Mouse (Mus musculus) forebrain, embryonic 16.5 days (tissue): ENCODE measurements around the gene Tmem63a. TPM values are rescaled to one million over a fixed set of nuclear protein-coding genes. Genes with fewer than 3 reads are reported as not detected.
"Not testable (repeated sequence)": the region's sequence is repeated elsewhere in the genome, so short reads cannot be mapped to it uniquely, and the experiment has no call there.

ENCODE experiments used
- ATAC-seq: fragments of 200-750 bp; cut with Nextera tagmentation; 2 replicates; pipeline ENCODE4 v1.8.0; 2017; ENCODE audit warnings: mild to moderate bottlenecking, moderate library complexity
- H3K27ac ChIP-seq: fragments of 300-500 bp; sonication (generic); 2 replicates; pipeline ENCODE4 v1.5.1; 2014; ENCODE audit warnings: low read length, control low read depth
- H3K27me3 ChIP-seq: fragments of 300-500 bp; sonication (generic); replicated peaks from 2 replicates; pipeline ENCODE4 v1.6.1; 2014; ENCODE audit warnings: low read length; ENCODE audit not compliant: control insufficient read depth, insufficient read depth
- H3K36me3 ChIP-seq: fragments of 300-500 bp; sonication (generic); 2 replicates; pipeline ENCODE4 v1.6.1; 2014; ENCODE audit not compliant: control insufficient read depth, insufficient read depth
- H3K4me1 ChIP-seq: fragments of 300-500 bp; sonication (generic); replicated peaks from 2 replicates; pipeline ENCODE4 v1.6.1; 2014; ENCODE audit warnings: low read length; ENCODE audit not compliant: control insufficient read depth, insufficient read depth
- H3K4me2 ChIP-seq: fragments of 300-500 bp; sonication (generic); 2 replicates; pipeline ENCODE4 v1.6.1; 2014; ENCODE audit warnings: mild to moderate bottlenecking, low read length, control low read depth
- H3K4me3 ChIP-seq: fragments of 300-500 bp; sonication (generic); replicated peaks from 2 replicates; pipeline ENCODE4 v1.5.1; 2014; ENCODE audit warnings: mild to moderate bottlenecking, low read length, control low read depth
- H3K9ac ChIP-seq: fragments of 300-500 bp; sonication (generic); replicated peaks from 2 replicates; pipeline ENCODE4 v1.6.1; 2014; ENCODE audit warnings: low read depth, low read length, control low read depth
- H3K9me3 ChIP-seq: fragments of 300-500 bp; sonication (generic); 2 replicates; pipeline ENCODE4 v1.6.1; 2016; ENCODE audit warnings: low read length; ENCODE audit not compliant: control insufficient read depth
- WGBS: fragments of 180-500 bp; shearing (Covaris S2); extraction: QIAGEN DNeasy Blood & Tissue Kit; methylation state at CpG from one replicate; pipeline ENCODE4 v1.1.7; 2014; 5-methylcytosine and 5-hydroxymethylcytosine counted together
- polyA plus RNA-seq: library from polyadenylated mRNA; unstranded; fragments of >200 nt; fragmentation: Nextera tagmentation; extraction: Ambion mirVana; gene quantifications from 2 replicates; pipeline ENCODE4 v1.2.1, GENCODE M21; 2015

Gene Tmem63a
- polyA plus RNA-seq, 1 experiment from 2014 or later: 1.3 TPM

DNA sequence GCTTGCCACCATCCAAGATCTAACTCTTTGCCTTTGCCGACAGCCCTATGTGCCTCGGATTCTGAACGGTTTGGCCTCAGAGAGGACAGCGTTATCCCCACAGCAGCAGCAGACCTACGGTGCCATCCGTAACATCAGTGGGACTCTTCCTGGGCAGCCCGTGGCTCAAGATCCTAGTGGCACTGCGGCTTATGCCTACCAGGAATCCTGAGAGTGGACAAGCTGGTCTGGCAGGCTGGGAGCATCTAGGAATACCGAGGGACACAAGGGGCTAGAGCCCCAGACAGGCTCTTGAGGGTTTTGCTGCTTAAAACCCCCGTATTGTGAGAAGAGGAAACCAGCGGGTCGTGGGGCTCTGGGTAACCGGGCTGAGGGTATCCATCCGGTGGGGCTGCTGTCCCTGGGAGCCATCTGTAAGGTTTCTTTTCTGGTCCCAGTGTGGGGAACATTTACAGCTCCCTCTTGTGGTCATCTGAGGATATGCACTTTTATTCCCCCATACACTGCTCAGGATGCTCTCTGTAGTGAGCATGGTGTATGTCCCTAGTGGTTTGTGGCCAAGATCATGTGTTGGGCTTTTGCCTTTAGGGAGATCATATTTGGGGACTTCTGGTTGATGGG, 32.1 kb downstream of the Tmem63a start:
- H3K4me1 ChIP-seq: no peaks in the 10 kb centered on the region
- WGBS: 56% methylated on average over 14 of the region's 14 CpGs
- H3K27me3 ChIP-seq: no peaks in the 10 kb centered on the region
- ATAC-seq: peak; percentile 71; the same call in 1 of the 2 replicates
- H3K36me3 ChIP-seq: no peaks in the 10 kb centered on the region
- H3K9me3 ChIP-seq: no peaks in the 10 kb centered on the region
- no peak overlapping the region for H3K9ac ChIP-seq
- no peak overlapping the region for H3K4me2 ChIP-seq
- H3K4me3 ChIP-seq: no peak overlapping the region
- no peak overlapping the region for H3K27ac ChIP-seq

DNA sequence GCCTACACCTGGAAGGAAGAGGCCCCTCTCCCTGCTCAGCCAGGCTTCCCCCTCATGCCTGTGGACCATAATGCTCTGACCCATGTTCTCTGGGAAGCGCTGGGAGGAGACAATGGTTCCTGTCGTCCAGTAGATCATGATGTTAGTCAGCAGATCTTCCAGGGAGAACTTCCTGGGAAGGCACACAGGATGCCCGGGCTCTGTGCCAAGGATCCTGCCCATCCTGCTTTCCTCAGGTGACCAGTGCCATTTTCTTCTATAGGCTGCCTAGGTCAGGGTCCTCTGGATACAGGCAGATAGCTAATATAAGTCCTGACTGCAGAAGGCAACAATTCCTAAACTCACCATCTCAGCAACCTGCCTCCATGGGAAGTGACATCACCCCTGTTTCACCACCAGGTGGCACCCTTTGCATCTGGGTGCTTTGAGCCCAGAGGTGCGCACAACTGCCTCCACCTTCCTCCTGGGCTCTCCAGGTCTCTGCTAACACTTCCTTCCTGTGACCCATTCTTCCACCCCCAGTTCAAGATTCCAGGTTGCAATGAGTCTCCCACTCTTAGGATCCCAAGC, 34.1 kb downstream of the Tmem63a start:
- ATAC-seq: no peak
- Histone ChIP-seq H3K27me3 (no peaks in the 10 kb centered on the region), H3K4me1 (no peaks in the 10 kb centered on the region), H3K36me3 (no peaks in the 10 kb centered on the region), H3K4me3 (no peak overlapping the region), H3K4me2 (no peak overlapping the region), H3K27ac (no peak overlapping the region), H3K9me3 (no peaks in the 10 kb centered on the region), H3K9ac (no peak overlapping the region)
- 70% methylated on average over 4 of the region's 4 CpGs for WGBS

GRCm38 (mm10) chr1:180979484-180980251, 37.5 kb downstream of the Tmem63a start:
- H3K9me3 ChIP-seq: no peaks in the 10 kb centered on the region
- no peak overlapping the region for H3K27ac ChIP-seq
- no peak overlapping the region for H3K4me3 ChIP-seq
- no peak overlapping the region for H3K9ac ChIP-seq
- H3K27me3 ChIP-seq: no peaks in the 10 kb centered on the region
- no peaks in the 10 kb centered on the region for H3K36me3 ChIP-seq
- no peaks in the 10 kb centered on the region for H3K4me1 ChIP-seq
- no peak overlapping the region for H3K4me2 ChIP-seq
- 79% methylated on average over 23 of the region's 24 CpGs for WGBS
- no peak for ATAC-seq

- Histone ChIP-seq H3K36me3 (no peaks in the 10 kb centered on the region), H3K9me3 (no peaks in the 10 kb centered on the region), H3K27ac (no peak overlapping the region), H3K27me3 (no peaks in the 10 kb centered on the region), H3K9ac (no peak overlapping the region), H3K4me2 (no peak overlapping the region), H3K4me1 (no peaks in the 10 kb centered on the region), H3K4me3 (no peak overlapping the region)
- no peak for ATAC-seq
- 74% methylated on average over 2 of the region's 2 CpGs for WGBS
Measured at GRCm38 (mm10) chr1:180980464-180980863, 38.3 kb downstream of the Tmem63a start.

DNA sequence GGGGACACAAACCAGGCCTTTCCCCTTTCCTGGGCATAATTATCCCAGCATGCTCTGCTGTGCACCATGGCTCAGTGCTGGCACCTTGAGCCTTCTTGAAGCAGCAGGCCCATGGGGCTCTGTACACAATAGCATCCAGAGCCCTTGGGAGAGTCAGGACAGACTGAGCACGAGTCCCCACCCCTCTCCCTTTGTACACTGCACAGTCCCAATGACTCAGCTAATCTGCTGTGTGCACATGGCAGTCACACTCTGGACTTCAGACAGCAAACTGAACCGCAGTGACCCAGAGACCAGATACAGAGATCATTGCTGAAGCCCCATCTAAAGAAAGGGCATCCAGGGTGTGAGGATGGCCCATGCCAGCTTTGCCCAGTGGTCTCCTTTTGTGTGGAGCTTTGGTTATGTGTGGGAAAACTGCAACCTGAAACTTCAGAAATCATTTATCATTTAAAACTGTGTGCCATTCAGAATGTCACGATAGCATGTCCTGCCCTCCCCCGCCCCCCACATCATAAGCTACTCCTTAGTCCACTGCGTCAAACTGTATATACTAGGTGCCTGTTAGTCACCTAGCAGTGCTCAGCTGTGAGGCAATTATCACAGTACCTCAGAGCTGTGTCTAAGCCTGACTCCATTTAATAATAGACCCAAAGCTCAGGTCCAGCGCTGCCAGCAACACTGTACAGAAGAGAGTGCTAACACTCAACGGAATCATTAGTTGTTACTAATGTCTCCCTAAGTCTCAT, 39.3 kb downstream of the Tmem63a start:
- H3K4me1 ChIP-seq, H3K4me2 ChIP-seq, H3K9me3 ChIP-seq, ATAC-seq, H3K36me3 ChIP-seq, H3K9ac ChIP-seq, H3K27me3 ChIP-seq, H3K27ac ChIP-seq, H3K4me3 ChIP-seq: not testable (repeated sequence)
- WGBS: 81% methylated on average over 7 of the region's 7 CpGs

- H3K27me3 ChIP-seq: no peaks in the 10 kb centered on the region; the same call in 1 of the 2 replicates
- ATAC-seq: no peak
- WGBS: 93% methylated on average over 8 of the region's 8 CpGs
- H3K4me3 ChIP-seq: no peak overlapping the region
- H3K4me2 ChIP-seq: no peak overlapping the region
- no peak overlapping the region for H3K9ac ChIP-seq
- H3K27ac ChIP-seq: no peak overlapping the region
- no peaks in the 10 kb centered on the region for H3K9me3 ChIP-seq
- H3K36me3 ChIP-seq: no peaks in the 10 kb centered on the region
- H3K4me1 ChIP-seq: no peaks in the 10 kb centered on the region
Measured at GRCm38 (mm10) chr1:180986701-180987100, 44.6 kb downstream of the Tmem63a start.

- Histone ChIP-seq H3K27ac (no peak overlapping the region), H3K9ac (no peak overlapping the region), H3K27me3 (no peaks in the 10 kb centered on the region; the same call in 1 of the 2 replicates), H3K9me3 (no peaks in the 10 kb centered on the region), H3K4me1 (no peaks in the 10 kb centered on the region), H3K4me2 (no peak overlapping the region), H3K4me3 (no peak overlapping the region), H3K36me3 (no peaks in the 10 kb centered on the region)
- 2% methylated on average over 9 of the region's 9 CpGs for WGBS
- ATAC-seq: no peak
Measured at GRCm38 (mm10) chr1:180987759-180988158, 45.6 kb downstream of the Tmem63a start.

DNA sequence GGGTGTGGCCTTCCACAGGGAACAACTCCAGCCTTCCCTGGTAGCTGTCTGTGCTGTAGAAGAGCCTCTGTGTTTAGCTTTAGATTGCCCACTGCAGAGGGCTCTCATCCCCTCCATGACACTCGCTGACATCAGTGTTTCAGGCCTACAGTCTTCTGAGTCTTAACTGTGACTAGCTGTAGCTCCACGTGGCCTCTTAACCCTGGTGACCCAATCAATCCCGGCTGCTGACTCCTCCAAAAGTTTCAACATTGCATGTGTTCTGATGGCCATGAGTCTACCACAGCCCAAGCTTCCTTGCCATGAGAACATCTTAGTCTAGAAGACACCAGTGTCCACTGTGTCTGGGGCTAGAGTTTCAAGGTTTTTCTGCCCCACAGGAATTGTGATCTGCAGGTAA, 48.5 kb downstream of the Tmem63a start:
- H3K27ac ChIP-seq: no peak overlapping the region
- H3K36me3 ChIP-seq: no peaks in the 10 kb centered on the region
- H3K4me1 ChIP-seq: no peaks in the 10 kb centered on the region
- WGBS: 66% methylated on average over 3 of the region's 3 CpGs
- no peak overlapping the region for H3K4me3 ChIP-seq
- no peak overlapping the region for H3K9ac ChIP-seq
- no peak for ATAC-seq
- no peaks in the 10 kb centered on the region; the same call in 1 of the 2 replicates for H3K27me3 ChIP-seq
- no peak overlapping the region for H3K4me2 ChIP-seq
- no peaks in the 10 kb centered on the region for H3K9me3 ChIP-seq

- Histone ChIP-seq H3K27ac (no peak overlapping the region), H3K4me3 (no peak overlapping the region), H3K27me3 (no peaks in the 10 kb centered on the region; the same call in 1 of the 2 replicates), H3K36me3 (no peaks in the 10 kb centered on the region), H3K4me2 (no peak overlapping the region), H3K4me1 (no peaks in the 10 kb centered on the region), H3K9me3 (no peaks in the 10 kb centered on the region), H3K9ac (no peak overlapping the region)
- 48% methylated on average over 3 of the region's 3 CpGs for WGBS
- ATAC-seq: no peak
Measured at GRCm38 (mm10) chr1:180992142-180992541, 50.0 kb downstream of the Tmem63a start.
